Mouse (Mus musculus): ENCODE results near the gene Ubap2. TPM values are rescaled to one million over a fixed set of nuclear protein-coding genes. Genes with fewer than 3 reads are reported as not detected.
A peak's percentile ranks its signal among the peaks of the same experiment; 100 is the strongest.

Gene Ubap2
- polyA plus RNA-seq, 1 experiment from 2014 or later = 50.1 TPM

GRCm38 (mm10) chr4:41304302-41304701 lies 29.4 kb upstream of the Ubap2 start:
- Histone ChIP-seq H3K4me1 (ENCODE audit: control insufficient read depth, insufficient read depth, low read depth, low read length) (no peaks in the 10 kb centered on the region; the same call in 1 of the 2 replicates), H3K36me3 (ENCODE audit: control insufficient read depth, insufficient read depth, low read length) (peaks cover 23% of the 10 kb centered on the region), H3K4me3 (ENCODE audit: low read length) (no peak overlapping the region), H3K27ac (ENCODE audit: low read depth, low read length) (no peak overlapping the region), H3K9ac (ENCODE audit: low read depth, low read length) (no peak overlapping the region), H3K9me3 (ENCODE audit: control insufficient read depth, low read length) (no peaks in the 10 kb centered on the region), H3K27me3 (replicated peaks; ENCODE audit: control insufficient read depth, insufficient read depth, low read length) (no peaks in the 10 kb centered on the region), H3K4me2 (ENCODE audit: low read length) (no peak overlapping the region)
- 61% methylated on average over 3 of the region's 3 CpGs for WGBS
- ATAC-seq = no peak

- no peak overlapping the region for H3K4me3 ChIP-seq (ENCODE audit: low read length)
- no peak overlapping the region for H3K9ac ChIP-seq (ENCODE audit: low read depth, low read length)
- H3K36me3 ChIP-seq (ENCODE audit: control insufficient read depth, insufficient read depth, low read length) = peaks cover 26% of the 10 kb centered on the region
- no peak overlapping the region for H3K27ac ChIP-seq (ENCODE audit: low read depth, low read length)
- H3K9me3 ChIP-seq (ENCODE audit: control insufficient read depth, low read length) = no peaks in the 10 kb centered on the region
- no peaks in the 10 kb centered on the region; the same call in 1 of the 2 replicates for H3K4me1 ChIP-seq (ENCODE audit: control insufficient read depth, insufficient read depth, low read depth, low read length)
- no peak overlapping the region for H3K4me2 ChIP-seq (ENCODE audit: low read length)
- no peak for ATAC-seq
- H3K27me3 ChIP-seq (replicated peaks; ENCODE audit: control insufficient read depth, insufficient read depth, low read length) = no peaks in the 10 kb centered on the region
- WGBS = 86% methylated on average over 7 of the region's 7 CpGs
These were observed 28.7 kb upstream of the Ubap2 start for GRCm38 (mm10) chr4:41303671-41304070.

- Histone ChIP-seq H3K27me3 (replicated peaks; ENCODE audit: control insufficient read depth, insufficient read depth, low read length) (no peaks in the 10 kb centered on the region), H3K36me3 (ENCODE audit: control insufficient read depth, insufficient read depth, low read length) (peaks cover 41% of the 10 kb centered on the region), H3K27ac (ENCODE audit: low read depth, low read length) (no peak overlapping the region), H3K4me1 (ENCODE audit: control insufficient read depth, insufficient read depth, low read depth, low read length) (no peaks in the 10 kb centered on the region; the same call in 1 of the 2 replicates), H3K4me2 (ENCODE audit: low read length) (no peak overlapping the region), H3K9ac (ENCODE audit: low read depth, low read length) (no peak overlapping the region), H3K9me3 (ENCODE audit: control insufficient read depth, low read length) (no peaks in the 10 kb centered on the region), H3K4me3 (ENCODE audit: low read length) (no peak overlapping the region)
- WGBS = 90% methylated on average over 5 of the region's 5 CpGs
- no peak for ATAC-seq
These were observed 24.0 kb upstream of the Ubap2 start for GRCm38 (mm10) chr4:41298976-41299375.

GRCm38 (mm10) chr4:41295960-41296359 lies 21.0 kb upstream of the Ubap2 start:
- H3K36me3 ChIP-seq (ENCODE audit: control insufficient read depth, insufficient read depth, low read length) = peaks cover 45% of the 10 kb centered on the region
- no peaks in the 10 kb centered on the region for H3K4me1 ChIP-seq (ENCODE audit: control insufficient read depth, insufficient read depth, low read depth, low read length)
- no peak overlapping the region for H3K9ac ChIP-seq (ENCODE audit: low read depth, low read length)
- H3K9me3 ChIP-seq (ENCODE audit: control insufficient read depth, low read length) = no peaks in the 10 kb centered on the region
- no peak overlapping the region for H3K4me2 ChIP-seq (ENCODE audit: low read length)
- no peak for ATAC-seq
- H3K27me3 ChIP-seq (replicated peaks; ENCODE audit: control insufficient read depth, insufficient read depth, low read length) = no peaks in the 10 kb centered on the region
- H3K27ac ChIP-seq (ENCODE audit: low read depth, low read length) = no peak overlapping the region
- H3K4me3 ChIP-seq (ENCODE audit: low read length) = no peak overlapping the region
- WGBS = 97% methylated on average over 7 of the region's 7 CpGs

- Histone ChIP-seq H3K4me1 (ENCODE audit: control insufficient read depth, insufficient read depth, low read depth, low read length) (no peaks in the 10 kb centered on the region), H3K36me3 (ENCODE audit: control insufficient read depth, insufficient read depth, low read length) (peaks cover 49% of the 10 kb centered on the region), H3K4me2 (ENCODE audit: low read length) (no peak overlapping the region), H3K9me3 (ENCODE audit: control insufficient read depth, low read length) (no peaks in the 10 kb centered on the region), H3K9ac (ENCODE audit: low read depth, low read length) (no peak overlapping the region), H3K27ac (ENCODE audit: low read depth, low read length) (no peak overlapping the region), H3K27me3 (replicated peaks; ENCODE audit: control insufficient read depth, insufficient read depth, low read length) (no peaks in the 10 kb centered on the region), H3K4me3 (ENCODE audit: low read length) (no peak overlapping the region)
- 90% methylated on average over 11 of the region's 11 CpGs for WGBS
- ATAC-seq = no peak
These were observed 20.6 kb upstream of the Ubap2 start for GRCm38 (mm10) chr4:41295507-41295906.

- ATAC-seq = no peak
- no peak overlapping the region for H3K4me2 ChIP-seq (ENCODE audit: low read length)
- no peaks in the 10 kb centered on the region for H3K4me1 ChIP-seq (ENCODE audit: control insufficient read depth, insufficient read depth, low read depth, low read length)
- H3K4me3 ChIP-seq (ENCODE audit: low read length) = no peak overlapping the region
- H3K36me3 ChIP-seq (ENCODE audit: control insufficient read depth, insufficient read depth, low read length) = peaks cover 43% of the 10 kb centered on the region
- H3K9ac ChIP-seq (ENCODE audit: low read depth, low read length) = no peak overlapping the region
- no peaks in the 10 kb centered on the region for H3K9me3 ChIP-seq (ENCODE audit: control insufficient read depth, low read length)
- no peak overlapping the region for H3K27ac ChIP-seq (ENCODE audit: low read depth, low read length)
- WGBS = 59% methylated on average over 4 of the region's 4 CpGs
- H3K27me3 ChIP-seq (replicated peaks; ENCODE audit: control insufficient read depth, insufficient read depth, low read length) = no peaks in the 10 kb centered on the region
These were observed 19.0 kb upstream of the Ubap2 start for GRCm38 (mm10) chr4:41293907-41294306.

- Histone ChIP-seq H3K27me3 (replicated peaks; ENCODE audit: control insufficient read depth, insufficient read depth, low read length) (no peaks in the 10 kb centered on the region), H3K9me3 (ENCODE audit: control insufficient read depth, low read length) (no peaks in the 10 kb centered on the region), H3K4me1 (ENCODE audit: control insufficient read depth, insufficient read depth, low read depth, low read length) (no peaks in the 10 kb centered on the region), H3K4me3 (ENCODE audit: low read length) (no peak overlapping the region), H3K9ac (ENCODE audit: low read depth, low read length) (no peak overlapping the region), H3K4me2 (ENCODE audit: low read length) (no peak overlapping the region), H3K27ac (ENCODE audit: low read depth, low read length) (no peak overlapping the region), H3K36me3 (ENCODE audit: control insufficient read depth, insufficient read depth, low read length) (peaks cover 25% of the 10 kb centered on the region)
- ATAC-seq = peak; percentile 60
- 74% methylated on average over 7 of the region's 7 CpGs for WGBS
These were observed 14.9 kb upstream of the Ubap2 start for GRCm38 (mm10) chr4:41289802-41290201.

GRCm38 (mm10) chr4:41286420-41286819 lies 11.5 kb upstream of the Ubap2 start:
- Histone ChIP-seq H3K4me2 (ENCODE audit: low read length) (no peak overlapping the region), H3K36me3 (ENCODE audit: control insufficient read depth, insufficient read depth, low read length) (peaks cover 8% of the 10 kb centered on the region), H3K9me3 (ENCODE audit: control insufficient read depth, low read length) (no peaks in the 10 kb centered on the region), H3K9ac (ENCODE audit: low read depth, low read length) (no peak overlapping the region), H3K4me3 (ENCODE audit: low read length) (no peak overlapping the region), H3K27ac (ENCODE audit: low read depth, low read length) (no peak overlapping the region), H3K4me1 (ENCODE audit: control insufficient read depth, insufficient read depth, low read depth, low read length) (no peaks in the 10 kb centered on the region), H3K27me3 (replicated peaks; ENCODE audit: control insufficient read depth, insufficient read depth, low read length) (no peaks in the 10 kb centered on the region)
- no peak for ATAC-seq
- 20% methylated on average over 3 of the region's 3 CpGs for WGBS

GRCm38 (mm10) chr4:41284087-41284486 lies 9.1 kb upstream of the Ubap2 start:
- WGBS = 93% methylated on average over 2 of the region's 2 CpGs
- ATAC-seq = no peak
- H3K9ac ChIP-seq (ENCODE audit: low read depth, low read length) = no peak overlapping the region
- H3K4me1 ChIP-seq (ENCODE audit: control insufficient read depth, insufficient read depth, low read depth, low read length) = no peaks in the 10 kb centered on the region
- H3K36me3 ChIP-seq (ENCODE audit: control insufficient read depth, insufficient read depth, low read length) = no peaks in the 10 kb centered on the region
- no peak overlapping the region for H3K4me2 ChIP-seq (ENCODE audit: low read length)
- H3K9me3 ChIP-seq (ENCODE audit: control insufficient read depth, low read length) = no peaks in the 10 kb centered on the region
- no peaks in the 10 kb centered on the region for H3K27me3 ChIP-seq (replicated peaks; ENCODE audit: control insufficient read depth, insufficient read depth, low read length)
- H3K4me3 ChIP-seq (ENCODE audit: low read length) = no peak overlapping the region
- H3K27ac ChIP-seq (ENCODE audit: low read depth, low read length) = no peak overlapping the region

- no peak for ATAC-seq
- peak overlapping the region; percentile 95 for H3K27ac ChIP-seq (ENCODE audit: low read depth, low read length)
- H3K4me2 ChIP-seq (ENCODE audit: low read length) = peak overlapping the region; percentile 91
- H3K36me3 ChIP-seq (ENCODE audit: control insufficient read depth, insufficient read depth, low read length) = peaks cover 2% of the 10 kb centered on the region; the same call in 1 of the 2 replicates
- WGBS = 78% methylated on average over 5 of the region's 5 CpGs
- peaks cover 27% of the 10 kb centered on the region for H3K4me1 ChIP-seq (ENCODE audit: control insufficient read depth, insufficient read depth, low read depth, low read length)
- H3K9ac ChIP-seq (ENCODE audit: low read depth, low read length) = peak overlapping the region; percentile 83; the same call in 1 of the 2 replicates
- peak overlapping the region; percentile 66 for H3K4me3 ChIP-seq (ENCODE audit: low read length)
- H3K27me3 ChIP-seq (replicated peaks; ENCODE audit: control insufficient read depth, insufficient read depth, low read length) = no peaks in the 10 kb centered on the region
- H3K9me3 ChIP-seq (ENCODE audit: control insufficient read depth, low read length) = no peaks in the 10 kb centered on the region
These were observed 983 bp upstream of the Ubap2 start for GRCm38 (mm10) chr4:41275927-41276326.
